Mouse (Mus musculus) spleen, postnatal 14 days (tissue): ENCODE results near the gene Lztr1.

Experiments used
- DNase-seq, 2 experiments: peaks; one replicate each; pipeline ENCODE4 v3.0.0; 2021 to 2022; ENCODE audit warnings: low spot score in 2 of 2

The Lztr1 gene

DNA sequence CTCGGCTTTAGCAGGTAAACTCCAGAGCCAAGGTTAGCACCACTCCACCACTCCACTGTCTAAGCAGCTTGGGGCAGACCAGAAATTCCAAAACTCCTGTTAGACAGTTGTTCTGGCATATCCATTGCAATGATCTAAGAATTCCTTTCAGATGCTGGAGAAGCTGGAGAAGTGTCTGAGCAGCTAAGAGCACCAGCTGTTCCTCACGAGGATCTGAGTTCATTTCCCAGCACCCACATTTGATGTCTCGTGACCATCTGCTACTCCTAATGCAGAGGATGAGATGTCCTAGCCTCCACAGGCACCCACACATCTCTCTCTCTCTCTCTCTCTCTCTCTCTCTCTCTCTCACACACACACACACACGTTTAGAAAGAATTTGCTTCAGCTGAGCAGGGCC lies 48.4 kb downstream of the Lztr1 start:
- DNase-seq, result no peak

DNA sequence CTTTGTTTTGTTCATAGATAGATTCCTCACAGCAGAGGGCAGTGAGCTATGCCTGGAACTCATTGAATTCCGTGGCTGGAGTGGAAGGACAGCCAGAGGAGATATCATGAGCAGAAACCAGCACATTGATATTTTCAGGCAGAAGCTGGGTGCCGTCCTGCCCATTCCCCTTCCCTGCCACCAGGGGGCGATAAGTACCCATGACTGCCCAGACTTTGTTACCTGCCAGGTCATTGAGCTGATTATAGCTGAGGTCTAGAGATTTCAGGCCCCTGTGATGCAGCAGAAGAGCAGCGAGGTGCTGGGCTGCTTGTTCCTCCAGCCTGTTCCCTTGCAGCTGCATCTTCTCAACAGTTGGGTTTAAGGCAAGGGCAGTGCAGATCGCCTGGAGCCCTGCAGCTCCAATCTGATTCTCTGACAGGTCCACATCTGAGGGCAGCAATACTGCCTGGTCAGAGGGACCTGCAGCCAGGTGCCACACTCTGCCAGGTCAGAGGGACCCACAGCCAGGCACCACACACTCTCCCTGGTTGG lies 49.5 kb downstream of the Lztr1 start:
- DNase-seq, result peak in 1 of 2 experiments; percentile 63

DNA sequence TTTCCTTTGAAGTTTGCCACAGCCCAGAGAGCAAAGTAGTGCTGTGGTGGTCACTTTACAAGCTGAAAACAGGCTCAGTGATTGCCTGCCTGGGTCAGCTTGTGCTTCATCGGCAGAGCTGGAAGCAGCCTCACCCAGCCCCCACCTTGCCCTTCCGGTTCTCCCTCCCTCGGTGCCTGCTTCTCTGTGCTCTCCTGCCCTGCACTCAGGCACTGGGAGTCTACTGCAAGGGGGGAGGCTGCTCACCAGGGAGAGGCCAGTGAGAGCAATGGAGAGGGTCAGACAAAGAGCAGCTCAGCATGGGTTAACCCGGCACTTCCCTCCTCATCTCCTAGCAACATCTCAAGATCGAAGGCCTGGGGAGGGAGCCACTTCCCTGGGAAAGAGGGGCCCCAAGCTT lies 50.3 kb downstream of the Lztr1 start:
- DNase-seq, result no peak

DNA sequence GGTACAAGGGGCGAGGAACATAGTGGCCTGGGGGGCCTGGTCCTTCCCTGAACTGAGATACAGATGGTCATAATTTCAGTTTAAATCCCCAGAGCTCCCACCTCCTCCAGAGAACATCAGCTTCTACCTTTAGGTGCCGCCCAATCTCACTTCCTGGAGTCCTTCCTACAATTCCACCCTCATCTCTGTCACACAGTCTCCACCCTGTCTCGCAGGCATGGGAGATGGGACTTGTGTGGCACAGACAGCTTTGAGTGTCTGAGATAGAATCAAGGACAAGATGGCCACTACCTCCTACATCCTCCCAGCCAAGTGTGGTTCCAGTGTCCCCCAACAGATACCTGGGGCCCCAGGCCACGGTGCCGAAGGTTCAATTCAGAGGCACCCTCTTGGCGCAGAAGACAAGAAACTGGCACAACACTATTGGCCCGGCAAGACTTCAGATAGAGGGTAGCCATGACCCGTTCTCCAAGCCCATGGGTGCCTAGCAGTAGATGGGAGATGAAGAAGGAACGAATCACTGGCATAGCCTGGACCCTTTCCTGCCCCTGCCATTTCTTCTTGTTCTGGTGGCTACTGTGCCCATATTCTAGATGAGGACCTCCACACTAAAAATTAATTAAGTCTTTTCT lies 51.0 kb downstream of the Lztr1 start:
- DNase-seq, result no peak

DNA sequence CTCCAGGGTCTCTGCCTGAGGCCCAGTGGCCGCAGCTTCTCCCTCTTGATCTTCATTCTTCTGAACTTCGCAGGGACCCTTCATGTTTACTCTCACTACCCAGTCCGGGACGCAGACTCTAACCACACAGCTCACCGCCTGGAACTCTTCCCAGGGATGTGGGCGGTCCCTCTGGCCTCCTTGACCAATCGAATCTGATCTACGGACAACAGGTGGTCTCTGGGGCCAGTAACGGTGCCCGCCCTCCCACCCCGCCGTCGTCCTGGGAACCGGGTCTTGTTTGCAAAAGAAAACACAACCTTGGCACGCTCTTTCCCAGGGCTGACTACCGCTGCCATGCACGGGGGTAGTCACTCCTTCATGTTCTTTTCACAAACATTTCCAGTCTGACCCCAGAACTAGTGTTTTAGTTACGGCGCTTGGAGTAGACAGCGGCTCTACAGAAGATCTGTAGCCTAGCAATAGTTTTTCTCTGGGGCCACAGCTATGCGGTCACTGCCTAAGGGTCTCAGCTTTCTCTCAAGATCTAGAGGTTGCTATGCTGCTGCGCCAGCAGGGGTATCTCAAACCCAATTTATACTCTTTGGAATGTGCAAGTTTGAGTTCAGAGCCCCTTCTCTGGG lies 52.8 kb downstream of the Lztr1 start, which contains the start of gene Lrrc74b:
TSS of gene Lrrc74b (minus strand) at position 120 of the 623 bp plus-strand sequence.
- DNase-seq, result no peak

DNA sequence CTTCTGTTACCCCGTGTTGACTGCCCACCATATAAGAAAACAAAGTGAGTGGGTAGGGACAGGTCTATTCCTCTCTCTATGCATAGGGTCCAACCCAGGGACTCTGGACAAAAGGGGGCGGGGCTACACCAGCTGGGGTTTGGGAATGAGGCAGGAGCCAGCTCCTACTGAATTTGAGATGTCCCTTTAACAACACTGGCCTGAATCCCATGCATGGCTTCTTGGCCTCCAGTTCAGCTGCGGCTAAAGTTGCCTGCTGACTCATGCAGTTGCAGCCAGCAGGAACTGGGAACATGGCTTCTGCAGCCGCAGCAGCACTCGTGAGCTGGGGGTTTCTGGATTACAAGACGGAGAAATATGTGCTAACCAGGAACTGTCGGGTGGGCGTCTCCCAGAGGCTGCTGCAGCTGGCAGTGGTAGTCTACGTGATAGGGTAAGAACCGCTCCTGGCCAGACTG lies 53.3 kb downstream of the Lztr1 start, which contains the start of gene P2rx6:
TSS of gene P2rx6 (plus strand) at position 135 of the 458 bp plus-strand sequence.
- DNase-seq, result no peak

DNA sequence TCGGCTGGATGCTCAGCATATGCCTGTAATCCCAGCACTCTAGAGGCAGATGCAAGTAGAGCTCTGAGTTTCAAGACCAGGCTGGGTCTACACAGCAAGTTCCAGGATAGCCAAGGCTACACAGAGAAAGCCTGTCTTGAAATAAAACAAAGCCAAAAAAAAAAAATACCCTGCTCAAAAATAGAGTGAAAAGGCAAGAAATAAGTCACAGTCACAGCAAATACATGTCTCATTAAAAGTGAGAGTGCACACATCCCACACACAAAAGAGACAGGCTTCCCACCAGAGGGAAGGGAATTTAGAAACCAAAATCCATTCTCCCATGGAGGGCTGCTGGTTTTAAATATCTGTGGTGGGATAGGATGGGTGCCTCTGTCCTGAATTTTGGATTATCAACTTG lies 55.1 kb downstream of the Lztr1 start:
- no peak for DNase-seq

DNA sequence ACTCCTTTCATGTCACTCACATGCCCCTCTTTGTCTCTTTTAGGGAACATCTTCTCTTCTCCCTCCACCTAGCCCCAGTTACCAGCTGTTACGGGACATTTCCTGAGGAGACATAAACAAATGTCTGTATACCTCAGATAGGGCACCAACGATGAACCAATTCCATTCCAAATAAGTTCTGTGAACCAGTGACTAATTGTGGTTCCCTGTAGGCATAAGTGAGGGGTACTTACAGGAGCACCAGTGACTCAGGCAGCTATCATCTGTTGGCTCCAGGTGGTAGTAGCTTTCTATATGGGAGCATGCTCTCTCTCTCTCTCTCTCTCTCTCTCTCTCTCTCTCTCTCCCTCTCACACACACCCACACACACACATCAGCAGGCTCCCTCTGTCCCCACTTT lies 55.7 kb downstream of the Lztr1 start:
- DNase-seq, result no peak

DNA sequence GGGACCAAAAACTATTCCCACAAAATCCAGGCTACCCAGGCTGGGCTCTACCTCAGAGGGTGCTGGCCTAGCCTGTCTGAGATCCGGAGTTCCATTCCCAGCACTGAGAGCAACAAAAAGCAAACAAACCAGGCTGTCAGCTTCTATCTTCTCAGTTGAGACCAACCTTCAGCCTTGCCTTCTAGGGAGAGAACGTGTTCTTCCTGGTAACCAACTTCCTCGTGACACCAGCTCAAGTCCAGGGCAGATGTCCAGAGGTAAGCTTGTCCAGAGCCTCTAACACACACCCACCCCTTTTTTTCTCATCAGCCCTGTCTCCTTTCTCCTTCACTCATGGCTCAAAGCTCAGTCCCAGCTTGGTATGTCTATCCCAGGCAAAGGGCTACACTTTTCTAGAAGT lies 56.3 kb downstream of the Lztr1 start:
- DNase-seq, result no peak

DNA sequence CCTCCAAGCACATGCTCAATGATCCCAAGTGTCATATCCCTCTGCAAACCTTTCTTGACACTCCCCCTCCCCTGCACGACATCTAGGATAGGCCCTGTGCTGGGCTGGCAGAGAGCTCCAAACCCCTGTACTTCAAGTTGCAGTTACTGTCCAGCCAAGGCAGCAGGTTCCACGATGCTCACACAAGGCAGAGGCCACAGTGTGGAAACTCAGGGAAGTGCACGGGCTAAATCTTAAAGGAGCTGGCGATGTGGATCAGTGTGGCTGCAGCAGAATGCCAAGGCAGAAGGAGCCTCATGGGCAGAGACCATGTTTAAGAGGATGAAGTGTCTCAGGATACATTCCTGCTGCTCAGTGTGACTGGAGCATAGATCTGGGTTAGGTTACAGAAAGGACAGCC lies 57.7 kb downstream of the Lztr1 start:
- no peak for DNase-seq
